Mouse (Mus musculus) mature B cell (primary cell): ENCODE measurements around the gene Hat1.
"Not testable (repeated sequence)": the region's sequence is repeated elsewhere in the genome, so short reads cannot be mapped to it uniquely, and the experiment has no call there.

ENCODE experiments used
- in situ Hi-C: fragments of 300-500 bp; cut with MboI; formaldehyde crosslinking; loops from 2 replicates; pipeline ENCODE4 v1.14.3; 2019

Hat1 gene

GRCm38 (mm10) chr2:71388951-71389763, at the start of gene Hat1:
TSS of gene Hat1 (plus strand) at chr2:71388958.
- in situ Hi-C loops: no loop called here

GRCm38 (mm10) chr2:71340126-71340525, 48.6 kb upstream of the Hat1 start:
- in situ Hi-C loops: no loop called here

- in situ Hi-C loops: no loop called here
These were observed 44.7 kb upstream of the Hat1 start for GRCm38 (mm10) chr2:71343884-71344640.

GRCm38 (mm10) chr2:71347160-71347559, 41.6 kb upstream of the Hat1 start:
- in situ Hi-C loops: no loop called here

- in situ Hi-C loops: no loop called here
These were observed 40.8 kb upstream of the Hat1 start for GRCm38 (mm10) chr2:71347732-71348490.

GRCm38 (mm10) chr2:71349511-71349910, 39.2 kb upstream of the Hat1 start:
- in situ Hi-C loops: no loop called here

- in situ Hi-C loops: no loop called here
These were observed 38.6 kb upstream of the Hat1 start for GRCm38 (mm10) chr2:71350181-71350580.

GRCm38 (mm10) chr2:71350904-71351726, 37.6 kb upstream of the Hat1 start:
- in situ Hi-C loops: no loop called here

GRCm38 (mm10) chr2:71351727-71351987, 37.1 kb upstream of the Hat1 start:
- in situ Hi-C loops: no loop called here

- in situ Hi-C loops: no loop called here
These were observed 35.3 kb upstream of the Hat1 start for GRCm38 (mm10) chr2:71353306-71354054.

- in situ Hi-C loops: no loop called here
These were observed 34.7 kb upstream of the Hat1 start for GRCm38 (mm10) chr2:71354055-71354425.

- in situ Hi-C loops: no loop called here
These were observed 30.4 kb upstream of the Hat1 start for GRCm38 (mm10) chr2:71358347-71358746.

GRCm38 (mm10) chr2:71360192-71360591, 28.6 kb upstream of the Hat1 start:
- in situ Hi-C loops: no loop called here

- in situ Hi-C loops: no loop called here
These were observed 22.1 kb upstream of the Hat1 start for GRCm38 (mm10) chr2:71366618-71367124.

- in situ Hi-C loops: no loop called here
These were observed 21.5 kb upstream of the Hat1 start, which contains the start of gene Slc25a12 for GRCm38 (mm10) chr2:71367125-71367880. TSS of gene Slc25a12 (minus strand) at chr2:71367749.

- in situ Hi-C loops: no loop called here
These were observed 20.7 kb upstream of the Hat1 start for GRCm38 (mm10) chr2:71368086-71368485.

- in situ Hi-C loops: no loop called here
These were observed 17.0 kb upstream of the Hat1 start for GRCm38 (mm10) chr2:71371790-71372189.

- in situ Hi-C loops: not testable (repeated sequence)
These were observed 16.5 kb upstream of the Hat1 start for GRCm38 (mm10) chr2:71372261-71372660.

- in situ Hi-C loops: no loop called here
These were observed 14.2 kb upstream of the Hat1 start for GRCm38 (mm10) chr2:71374275-71375155.
